Mouse (Mus musculus) limb, embryonic 13.5 days (tissue): Measurements from ENCODE around the gene Epha2. TPM values are rescaled to one million over a fixed set of nuclear protein-coding genes. Genes with fewer than 3 reads are reported as not detected.
A peak's percentile ranks its signal among the peaks of the same experiment; 100 is the strongest.

ENCODE experiments used
- ATAC-seq: fragments of 200-750 bp; cut with Nextera tagmentation; 2 replicates; pipeline ENCODE4 v1.8.0; 2017; ENCODE audit warnings: low read depth, moderate number of reproducible peaks, moderate TSS enrichment; ENCODE audit not compliant: low FRiP score
- H3K27ac ChIP-seq: fragments of 300-500 bp; sonication (generic); 2 replicates; pipeline ENCODE4 v1.5.1; 2015; ENCODE audit warnings: inconsistent platforms, mild to moderate bottlenecking, moderate library complexity
- H3K27me3 ChIP-seq: fragments of 300-500 bp; sonication (generic); 2 replicates; pipeline ENCODE4 v1.6.1; 2015; ENCODE audit warnings: mild to moderate bottlenecking, inconsistent platforms
- H3K36me3 ChIP-seq: fragments of 300-500 bp; sonication (generic); 2 replicates; pipeline ENCODE4 v1.6.1; 2015; ENCODE audit warnings: inconsistent platforms, mild to moderate bottlenecking, moderate library complexity
- H3K4me1 ChIP-seq: fragments of 300-500 bp; sonication (generic); 2 replicates; pipeline ENCODE4 v1.6.1; 2015; ENCODE audit warnings: inconsistent platforms
- H3K4me2 ChIP-seq: fragments of 300-500 bp; sonication (generic); replicated peaks from 2 replicates; pipeline ENCODE4 v1.6.1; 2015; ENCODE audit warnings: inconsistent platforms, mild to moderate bottlenecking, moderate library complexity
- H3K4me3 ChIP-seq: fragments of 300-500 bp; sonication (generic); 2 replicates; pipeline ENCODE4 v1.5.1; 2015; ENCODE audit warnings: moderate library complexity, mild to moderate bottlenecking, inconsistent platforms
- H3K9ac ChIP-seq: fragments of 300-500 bp; sonication (generic); 2 replicates; pipeline ENCODE4 v1.6.1; 2015; ENCODE audit warnings: mild to moderate bottlenecking, inconsistent platforms
- H3K9me3 ChIP-seq: fragments of 300-500 bp; sonication (generic); 2 replicates; pipeline ENCODE4 v1.6.1; 2016; ENCODE audit warnings: inconsistent platforms
- WGBS: fragments of 180-500 bp; shearing (Covaris S2); methylation state at CpG from one replicate; pipeline ENCODE4 v1.1.7; 2015; 5-methylcytosine and 5-hydroxymethylcytosine counted together
- polyA plus RNA-seq: library from polyadenylated mRNA; unstranded; fragments of >200 nt; fragmentation: Nextera tagmentation; extraction: Ambion mirVana; gene quantifications from 2 replicates; pipeline ENCODE4 v1.2.1, GENCODE M21; 2015

Gene Epha2
- polyA plus RNA-seq, 1 experiment from 2014 or later = 3.9 TPM

DNA sequence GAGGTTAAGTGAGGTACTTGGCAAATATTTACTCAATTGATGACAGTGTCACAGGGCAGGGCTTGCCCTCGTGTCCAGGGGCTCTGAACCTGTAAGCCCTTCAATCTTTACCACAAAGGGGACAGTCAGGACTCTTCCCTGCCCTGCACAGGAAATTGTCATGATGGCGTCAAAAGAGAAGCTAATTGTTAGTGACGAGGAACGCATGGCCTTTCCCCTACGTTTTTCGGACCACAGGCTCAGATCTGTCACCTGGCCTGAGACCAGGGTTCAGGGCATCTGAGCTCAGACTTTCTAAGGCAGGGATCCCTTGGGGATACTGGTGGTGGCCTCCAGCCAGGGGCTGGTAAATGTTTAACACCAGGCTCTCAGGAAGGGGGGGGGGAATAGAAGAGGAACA is 19.9 kb upstream of the Epha2 start:
- Histone ChIP-seq H3K9me3 (no peaks in the 10 kb centered on the region), H3K4me3 (no peak overlapping the region), H3K9ac (no peak overlapping the region), H3K27ac (no peak overlapping the region), H3K4me1 (peaks cover 37% of the 10 kb centered on the region), H3K27me3 (peaks cover 8% of the 10 kb centered on the region), H3K4me2 (no peak overlapping the region), H3K36me3 (no peaks in the 10 kb centered on the region)
- ATAC-seq = no peak
- 22% methylated on average over 6 of the region's 6 CpGs for WGBS

DNA sequence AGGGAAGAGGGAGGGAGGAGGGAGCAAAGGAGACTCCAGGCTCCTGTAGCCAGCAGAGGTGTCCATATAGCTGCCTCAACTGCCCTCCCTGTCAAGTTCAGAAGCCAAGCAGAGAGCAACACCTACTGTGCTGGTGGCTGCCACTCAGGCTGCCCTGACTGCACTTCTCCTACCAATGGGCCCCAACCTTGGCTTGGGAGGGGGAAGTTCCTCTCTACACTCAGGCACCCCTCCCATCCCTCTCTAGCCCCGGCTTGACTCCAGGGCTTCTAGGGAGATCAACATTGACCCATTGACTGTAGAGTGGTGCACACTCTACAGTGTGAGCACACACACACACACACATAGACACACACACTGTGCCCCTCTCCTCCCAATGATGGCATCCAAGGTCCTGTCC is 19.5 kb upstream of the Epha2 start:
- no peak for ATAC-seq
- Histone ChIP-seq H3K9ac (no peak overlapping the region), H3K4me1 (peaks cover 39% of the 10 kb centered on the region), H3K27ac (no peak overlapping the region; the same call in 1 of the 2 replicates), H3K36me3 (no peaks in the 10 kb centered on the region), H3K4me2 (no peak overlapping the region), H3K27me3 (peaks cover 10% of the 10 kb centered on the region), H3K9me3 (no peaks in the 10 kb centered on the region), H3K4me3 (no peak overlapping the region)
- 60% methylated on average over 1 of the region's 1 CpGs for WGBS

DNA sequence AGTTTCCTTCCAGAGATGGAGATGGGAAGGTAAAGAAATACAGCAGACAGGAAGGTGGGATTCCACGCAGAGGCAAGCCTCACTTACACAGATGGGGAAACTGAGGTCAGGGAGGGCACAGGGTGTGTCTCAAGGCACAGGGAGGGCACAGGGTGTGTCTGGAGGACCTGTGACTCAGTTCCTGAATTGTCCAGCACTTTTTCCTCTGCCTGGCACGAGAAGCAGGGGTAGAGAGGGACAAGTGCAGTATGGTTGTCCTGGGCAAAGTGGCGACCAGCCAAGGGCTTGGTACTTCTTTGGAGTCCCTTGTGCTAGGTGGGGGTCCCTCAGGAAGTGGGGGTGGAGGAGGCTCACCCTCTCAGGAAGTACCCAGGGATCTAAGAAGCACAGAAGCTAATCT is 19.0 kb upstream of the Epha2 start:
- peaks cover 44% of the 10 kb centered on the region for H3K4me1 ChIP-seq
- H3K36me3 ChIP-seq = no peaks in the 10 kb centered on the region
- H3K4me3 ChIP-seq = no peak overlapping the region
- peaks cover 14% of the 10 kb centered on the region for H3K27me3 ChIP-seq
- no peak overlapping the region for H3K4me2 ChIP-seq
- no peak for ATAC-seq
- no peak overlapping the region for H3K9ac ChIP-seq
- WGBS = 58% methylated on average over 3 of the region's 3 CpGs
- H3K27ac ChIP-seq = no peak overlapping the region; the same call in 1 of the 2 replicates
- H3K9me3 ChIP-seq = no peaks in the 10 kb centered on the region

DNA sequence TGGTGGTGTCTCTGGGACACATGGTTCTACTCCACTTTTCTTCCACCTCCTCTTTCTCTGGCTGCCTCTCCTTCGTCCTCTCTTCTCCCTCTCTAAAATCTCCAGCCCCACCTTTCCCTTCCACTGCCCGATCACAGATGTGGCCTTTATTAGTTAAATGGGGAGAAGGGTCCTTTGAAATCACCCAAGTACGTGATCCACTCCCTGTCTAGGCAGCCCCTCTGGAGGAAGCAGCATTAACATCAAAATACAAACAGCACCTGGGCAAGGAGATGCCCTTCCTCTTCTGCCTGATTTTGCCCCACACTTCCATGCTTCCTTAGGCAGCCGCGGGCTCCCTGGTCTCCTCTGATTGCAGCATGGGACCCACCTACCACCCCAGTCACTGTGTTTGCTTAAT is 18.4 kb upstream of the Epha2 start:
- ATAC-seq = no peak

DNA sequence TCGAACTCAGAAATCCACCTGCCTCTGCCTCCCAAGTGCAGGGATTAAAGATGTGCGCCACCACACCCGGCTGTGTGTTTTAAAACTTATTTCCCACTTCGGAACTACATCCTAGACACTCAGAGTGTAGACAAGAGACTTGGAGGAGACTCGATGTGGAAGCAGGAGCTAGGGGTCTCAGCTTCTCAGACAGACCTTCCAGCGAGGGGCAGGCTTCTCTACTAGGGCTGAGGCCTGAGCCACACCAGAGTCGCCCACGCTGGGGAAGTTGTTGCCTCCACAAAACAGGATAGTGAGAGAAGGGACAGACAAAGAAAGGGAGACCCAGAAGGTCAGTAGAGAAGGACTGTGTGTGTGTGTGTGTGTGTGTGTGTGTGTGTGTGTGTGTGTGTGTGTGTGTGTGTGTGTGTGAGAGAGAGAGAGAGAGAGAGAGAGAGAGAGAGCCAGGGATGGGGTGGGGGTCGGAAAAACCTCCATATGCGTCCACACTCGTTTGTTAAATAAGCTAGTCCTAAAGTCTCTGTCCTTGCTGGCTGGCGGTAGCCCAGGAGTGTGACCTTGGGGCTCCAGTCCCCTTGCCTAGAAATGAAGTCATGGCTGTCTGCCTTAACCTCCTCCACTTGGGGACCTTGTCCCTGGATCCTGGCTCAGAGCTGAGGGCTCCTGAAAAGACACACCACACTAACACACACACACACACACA is 17.7 kb upstream of the Epha2 start:
- Histone ChIP-seq H3K4me1 (peaks cover 46% of the 10 kb centered on the region), H3K9me3 (no peaks in the 10 kb centered on the region), H3K9ac (no peak overlapping the region), H3K4me2 (no peak overlapping the region), H3K27ac (no peak overlapping the region), H3K36me3 (no peaks in the 10 kb centered on the region), H3K27me3 (peaks cover 25% of the 10 kb centered on the region), H3K4me3 (no peak overlapping the region)
- ATAC-seq = no peak
- WGBS = 60% methylated on average over 11 of the region's 12 CpGs

More for the DNA sequence above, 18.4 kb upstream of the Epha2 start:
- 39% methylated on average over 5 of the region's 5 CpGs for WGBS
- Histone ChIP-seq H3K4me2 (no peak overlapping the region), H3K27me3 (peaks cover 18% of the 10 kb centered on the region), H3K9ac (no peak overlapping the region), H3K27ac (no peak overlapping the region), H3K9me3 (no peaks in the 10 kb centered on the region), H3K36me3 (no peaks in the 10 kb centered on the region), H3K4me3 (no peak overlapping the region), H3K4me1 (peaks cover 46% of the 10 kb centered on the region)

DNA sequence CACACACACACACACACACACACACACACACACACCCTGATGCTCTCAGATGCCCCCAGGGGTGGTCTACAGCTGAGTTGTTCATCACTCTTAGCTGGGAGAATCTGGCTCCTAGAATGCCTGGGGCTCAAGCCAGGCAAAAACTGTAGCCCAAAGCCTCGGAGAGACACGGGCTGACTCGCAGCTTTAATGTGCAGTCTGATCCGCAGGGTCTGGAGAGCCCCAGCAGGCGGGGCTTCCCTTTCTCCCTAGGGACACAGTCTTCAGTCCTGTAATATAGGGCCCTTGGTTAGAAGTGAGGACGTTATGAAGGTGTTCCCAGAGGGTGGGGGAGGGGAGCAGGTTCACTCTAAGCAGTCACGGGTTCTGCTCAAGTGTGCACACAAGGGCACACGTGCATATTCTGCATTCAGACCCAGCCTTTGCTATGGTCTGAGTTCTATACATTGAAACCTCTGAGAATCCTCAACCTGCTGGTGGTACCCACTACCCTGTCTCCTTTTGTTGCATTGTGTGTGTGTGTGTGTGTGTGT is 17.1 kb upstream of the Epha2 start:
- Histone ChIP-seq H3K4me2 (no peak overlapping the region), H3K27ac (no peak overlapping the region), H3K9me3 (no peaks in the 10 kb centered on the region), H3K27me3 (peaks cover 27% of the 10 kb centered on the region), H3K4me1 (peaks cover 50% of the 10 kb centered on the region), H3K36me3 (no peaks in the 10 kb centered on the region), H3K9ac (no peak overlapping the region), H3K4me3 (no peak overlapping the region)
- no peak for ATAC-seq
- WGBS = 21% methylated on average over 8 of the region's 8 CpGs

DNA sequence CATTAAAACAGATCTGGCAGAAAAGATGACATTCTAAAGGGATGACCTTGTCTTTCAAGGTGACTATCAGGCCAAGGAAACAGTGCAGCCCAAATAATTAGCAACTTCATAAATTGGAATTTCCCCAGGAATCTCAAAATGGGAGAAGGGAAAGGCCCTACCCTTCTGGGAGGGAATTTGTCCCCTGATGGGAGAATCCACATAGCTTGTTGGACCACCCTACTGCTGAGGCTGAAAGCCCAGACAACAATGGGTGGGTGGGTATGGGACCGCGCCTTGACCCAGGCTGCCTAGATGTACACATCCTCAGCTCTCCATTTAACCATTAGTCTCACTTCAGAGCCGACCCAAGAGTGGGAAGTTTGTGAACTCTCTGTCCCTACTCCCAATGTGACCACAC is 16.6 kb upstream of the Epha2 start:
- Histone ChIP-seq H3K4me3 (no peak overlapping the region), H3K27me3 (peaks cover 27% of the 10 kb centered on the region), H3K9me3 (no peaks in the 10 kb centered on the region), H3K36me3 (no peaks in the 10 kb centered on the region), H3K4me1 (peaks cover 54% of the 10 kb centered on the region), H3K27ac (no peak overlapping the region), H3K4me2 (no peak overlapping the region), H3K9ac (no peak overlapping the region)
- ATAC-seq = no peak
- 86% methylated on average over 3 of the region's 3 CpGs for WGBS

DNA sequence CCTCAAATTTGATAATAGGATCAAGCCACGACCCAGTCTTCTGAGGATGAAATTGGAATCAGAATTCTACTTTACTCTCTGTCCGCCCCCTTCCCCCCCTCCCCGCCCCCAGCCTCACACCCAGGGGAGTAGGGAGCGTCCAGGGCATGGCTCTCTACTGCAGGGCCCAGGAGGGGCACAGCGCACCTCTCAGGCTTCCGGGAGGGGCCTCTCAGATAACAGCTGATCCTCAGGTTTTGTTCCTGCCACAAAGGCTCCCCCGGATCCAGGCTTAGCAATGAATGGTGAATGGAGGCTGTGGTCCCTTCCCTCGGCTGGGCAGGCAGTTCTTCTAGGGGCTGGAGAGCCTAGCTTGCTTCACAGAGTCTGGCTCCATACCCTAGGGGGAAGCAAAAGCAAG is 15.9 kb upstream of the Epha2 start:
- H3K9ac ChIP-seq = no peak overlapping the region
- no peaks in the 10 kb centered on the region for H3K36me3 ChIP-seq
- H3K4me3 ChIP-seq = no peak overlapping the region
- H3K9me3 ChIP-seq = no peaks in the 10 kb centered on the region
- peaks cover 54% of the 10 kb centered on the region for H3K4me1 ChIP-seq
- ATAC-seq = no peak
- H3K27me3 ChIP-seq = peaks cover 27% of the 10 kb centered on the region
- no peak overlapping the region for H3K4me2 ChIP-seq
- 27% methylated on average over 7 of the region's 8 CpGs for WGBS
- H3K27ac ChIP-seq = no peak overlapping the region

DNA sequence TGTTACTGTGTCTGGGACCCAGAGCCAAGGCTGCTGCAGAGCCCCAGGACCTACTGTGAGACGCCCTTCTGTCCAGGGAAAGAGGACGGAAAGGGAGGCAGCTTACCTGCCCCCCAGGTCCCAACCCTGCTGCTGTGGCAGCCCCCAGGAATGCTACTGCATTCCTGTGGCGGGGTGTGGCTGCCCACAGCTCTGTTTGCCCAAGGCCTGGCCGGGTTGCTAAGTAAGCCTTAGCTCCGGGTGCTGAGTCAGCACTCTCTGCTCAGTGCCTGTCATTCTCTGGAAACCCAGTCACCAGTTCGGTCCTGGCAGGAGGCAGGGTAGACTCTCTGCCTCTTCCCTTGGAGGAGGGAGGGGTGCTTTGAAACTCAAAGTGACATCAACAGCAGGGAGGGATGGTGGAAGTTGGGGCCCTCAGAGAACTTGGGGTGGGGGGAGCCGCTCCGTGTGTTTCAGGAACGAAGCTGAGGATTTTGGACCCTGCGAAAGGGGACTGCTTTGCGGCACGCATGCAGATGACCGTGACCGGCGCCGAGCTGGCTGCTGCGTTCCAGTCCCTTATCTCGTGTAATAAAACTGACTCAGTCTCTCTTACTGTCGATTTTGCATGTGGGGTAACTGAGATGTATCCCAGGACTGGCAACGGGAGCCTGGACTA is 14.1 kb upstream of the Epha2 start:
- 9% methylated on average over 20 of the region's 20 CpGs for WGBS
- no peaks in the 10 kb centered on the region for H3K36me3 ChIP-seq
- ATAC-seq = peak; percentile 54; the same call in 1 of the 2 replicates
- H3K4me1 ChIP-seq = peaks cover 55% of the 10 kb centered on the region
- peak overlapping the region; percentile 33 for H3K4me2 ChIP-seq
- H3K9me3 ChIP-seq = no peaks in the 10 kb centered on the region
- no peak overlapping the region for H3K27ac ChIP-seq
- H3K4me3 ChIP-seq = no peak overlapping the region
- peaks cover 36% of the 10 kb centered on the region for H3K27me3 ChIP-seq
- H3K9ac ChIP-seq = no peak overlapping the region

DNA sequence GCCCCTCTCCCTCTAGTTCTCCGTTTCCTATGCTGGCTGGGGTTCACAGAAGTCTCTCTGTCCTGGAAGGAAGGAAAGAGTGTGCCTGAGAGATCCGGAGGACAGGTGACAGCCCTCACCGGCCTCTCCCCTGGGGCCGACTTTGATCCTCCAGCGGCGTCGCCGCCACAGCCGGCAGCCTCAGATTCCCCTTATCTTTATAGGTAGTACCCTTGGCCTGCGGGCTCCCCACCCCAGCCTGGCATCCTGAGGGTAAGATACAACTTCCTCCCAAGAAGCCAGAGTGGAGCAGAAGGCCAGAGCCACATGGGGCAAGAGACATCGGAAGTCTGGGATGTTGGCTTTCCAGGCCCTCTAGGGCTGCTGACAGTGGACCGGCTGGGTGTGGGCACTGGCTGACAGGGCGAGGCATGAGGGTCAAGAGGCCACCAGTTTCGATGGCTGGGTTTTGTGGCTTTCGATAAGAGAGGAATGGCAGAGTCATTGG is 13.5 kb upstream of the Epha2 start:
- peak overlapping the region; percentile 33 for H3K4me2 ChIP-seq
- H3K27me3 ChIP-seq = peaks cover 42% of the 10 kb centered on the region
- no peak overlapping the region; the same call in 1 of the 2 replicates for H3K9ac ChIP-seq

DNA sequence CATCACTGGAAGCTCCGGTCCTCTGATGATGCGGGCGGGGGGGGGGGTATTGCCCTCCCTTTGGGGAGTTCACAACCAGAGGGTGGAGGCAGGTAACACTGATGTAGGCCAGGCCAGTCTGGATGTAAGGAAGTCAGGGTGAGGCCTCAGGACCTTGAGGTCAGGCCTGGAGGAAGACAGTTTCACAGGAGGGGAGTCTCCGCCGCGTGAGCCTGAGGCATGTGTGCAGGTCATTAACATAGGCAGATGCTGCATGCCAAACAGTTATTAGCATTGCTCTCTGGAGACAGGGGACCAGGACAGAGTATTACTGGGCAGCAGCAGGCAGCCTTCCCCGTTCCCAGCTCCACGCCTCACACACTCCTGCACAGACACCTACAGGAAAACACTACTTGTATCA is 12.9 kb upstream of the Epha2 start:
- Histone ChIP-seq H3K4me3 (no peak overlapping the region), H3K4me2 (no peak overlapping the region), H3K36me3 (no peaks in the 10 kb centered on the region), H3K4me1 (peaks cover 52% of the 10 kb centered on the region), H3K27me3 (peaks cover 45% of the 10 kb centered on the region), H3K27ac (no peak overlapping the region), H3K9ac (no peak overlapping the region), H3K9me3 (no peaks in the 10 kb centered on the region)
- WGBS = 36% methylated on average over 8 of the region's 8 CpGs
- ATAC-seq = no peak

More for the DNA sequence above, 13.5 kb upstream of the Epha2 start:
- Histone ChIP-seq H3K27ac (no peak overlapping the region), H3K4me1 (peaks cover 55% of the 10 kb centered on the region), H3K36me3 (no peaks in the 10 kb centered on the region), H3K9me3 (no peaks in the 10 kb centered on the region), H3K4me3 (no peak overlapping the region)
- no peak for ATAC-seq
- 12% methylated on average over 15 of the region's 15 CpGs for WGBS

DNA sequence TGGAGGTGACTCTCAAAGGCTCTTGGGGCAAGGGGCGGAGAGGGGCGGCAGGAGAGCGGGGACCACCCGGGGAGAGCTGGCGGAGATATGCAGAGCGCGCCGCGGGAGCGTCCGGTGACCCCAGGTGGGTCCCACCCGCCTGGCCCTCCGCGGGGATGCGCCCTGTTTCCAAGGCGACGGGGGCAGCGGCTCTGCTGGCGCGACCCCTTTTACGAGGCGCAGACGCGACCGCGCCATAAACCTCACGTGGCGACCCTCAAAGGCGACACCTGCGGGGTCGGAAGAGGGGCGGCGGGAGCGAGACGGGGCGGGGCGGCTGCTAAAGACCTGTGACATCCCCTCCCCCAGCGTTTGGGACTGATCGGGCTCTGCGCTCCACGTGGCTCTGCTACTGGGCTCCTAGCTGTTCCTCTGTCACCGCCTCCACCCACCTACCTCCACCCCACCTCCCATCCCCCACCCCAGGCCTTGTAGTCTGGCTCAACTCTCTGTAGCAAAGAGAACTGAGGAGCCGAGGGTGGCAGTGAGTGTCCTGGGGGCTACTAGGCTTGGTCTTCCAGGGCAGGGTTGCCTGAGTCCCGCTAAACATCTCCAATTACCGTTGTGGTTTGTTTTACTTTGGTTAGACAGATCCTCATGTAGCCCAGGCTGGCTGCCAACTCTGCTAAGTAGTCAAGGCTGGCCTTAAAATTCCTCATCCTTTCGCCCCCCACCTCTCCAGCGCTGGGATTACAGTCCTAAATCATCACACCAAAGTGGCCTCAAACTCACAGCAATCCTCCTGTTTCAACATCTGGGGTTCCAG is 9.3 kb upstream of the Epha2 start:
- Histone ChIP-seq H3K4me2 (peak overlapping the region; percentile 80), H3K4me3 (peak overlapping the region; percentile 38), H3K9ac (peak overlapping the region; percentile 19; the same call in 1 of the 2 replicates), H3K36me3 (no peaks in the 10 kb centered on the region), H3K27ac (no peak overlapping the region), H3K9me3 (no peaks in the 10 kb centered on the region), H3K27me3 (peaks cover 52% of the 10 kb centered on the region), H3K4me1 (peaks cover 59% of the 10 kb centered on the region)
- 1% methylated on average over 43 of the region's 47 CpGs for WGBS
- no peak for ATAC-seq
